Comparison of ENCODE assay signal across 21 mouse cellular contexts in genomic region chr1:174659459-174660223, GRCm38 (mm10).
A peak's percentile ranks its signal among the peaks of the same experiment; 100 is the strongest.
DNase-seq lines count a peak whose midpoint lies in the region; ATAC-seq and TF ChIP-seq lines count a peak whose summit lies in the region.
"Had no signal": no experiment of that assay in that cellular context is flagged by ENCODE, and none has a peak within 500 bp of the region (broad histone marks: within the 10 kb centered on the region; RNA-seq: fewer than 3 reads in every experiment).

No protein-coding gene starts in this region.

- H3K4me2 ChIP-seq in embryonic facial prominence, embryonic 11.5 days (ENCODE audit: low read depth, low read length), result no peak overlapping the region
- no peak overlapping the region for H3K4me2 ChIP-seq in lung, embryonic 14.5 days
- H3K4me2 ChIP-seq: embryonic facial prominence, embryonic 12.5 days; hindbrain, embryonic 14.5 days; limb, embryonic 12.5 days; liver, embryonic 15.5 days; neural tube, embryonic 13.5 days had no signal

- H3K4me1 ChIP-seq in embryonic facial prominence, embryonic 11.5 days (ENCODE audit: control insufficient read depth, insufficient read depth, low read length), result no peaks in the 10 kb centered on the region
- H3K4me1 ChIP-seq in embryonic facial prominence, embryonic 10.5 days, result peaks cover 6% of the 10 kb centered on the region; the same call in 1 of the 2 replicates
- no peaks in the 10 kb centered on the region; the same call in 1 of the 2 replicates for H3K4me1 ChIP-seq in lung, embryonic 14.5 days (ENCODE audit: insufficient read depth)
- H3K4me1 ChIP-seq: liver, embryonic 15.5 days; midbrain, embryonic 10.5 days had no signal

- H3K9ac ChIP-seq in embryonic facial prominence, embryonic 11.5 days (replicated peaks; ENCODE audit: low read length), result no peak overlapping the region
- H3K9ac ChIP-seq in lung, embryonic 14.5 days, result no peak overlapping the region
- H3K9ac ChIP-seq: embryonic facial prominence, embryonic 12.5 days; hindbrain, embryonic 14.5 days; limb, embryonic 12.5 days; liver, embryonic 15.5 days; neural tube, embryonic 13.5 days had no signal

- no peak for DNase-seq in embryonic facial prominence, embryonic 11.5 days (ENCODE audit: low spot score)
- no peak for DNase-seq in embryonic facial prominence, embryonic 10.5 days (ENCODE audit: low spot score)
- peak; percentile 35 for DNase-seq in 3T3-L1 (ENCODE audit: low read depth, low spot score)
- peak; percentile 44 for DNase-seq in lung, embryonic 14.5 days
- DNase-seq in lung, postnatal 4 days, result peak; percentile 36
- no peak for DNase-seq in adrenal gland, adult 2 months
- DNase-seq in urinary bladder, postnatal 25 days (ENCODE audit: low spot score), result no peak
- DNase-seq in cerebellum, adult 11 months, result no peak
- DNase-seq: adrenal gland, postnatal 14 days; cerebellum, adult 18-20 months; heart, adult 18-20 months; kidney, adult 18-20 months; kidney, postnatal 25 days; layer of hippocampus, adult 9-11 months; right cerebral cortex, postnatal 14 days had no signal

- H3K27ac ChIP-seq in embryonic facial prominence, embryonic 11.5 days (replicated peaks; ENCODE audit: low read depth, low read length), result no peak overlapping the region
- H3K27ac ChIP-seq in embryonic facial prominence, embryonic 10.5 days (replicated peaks), result no peak overlapping the region
- peak overlapping the region; percentile 8; the same call in 1 of the 2 replicates for H3K27ac ChIP-seq in lung, embryonic 14.5 days (ENCODE audit: low read depth)
- H3K27ac ChIP-seq: embryonic facial prominence, embryonic 12.5 days; hindbrain, embryonic 14.5 days; limb, embryonic 12.5 days; liver, embryonic 15.5 days; midbrain, embryonic 10.5 days; neural tube, embryonic 13.5 days had no signal

- no peak overlapping the region for H3K4me3 ChIP-seq in embryonic facial prominence, embryonic 11.5 days (ENCODE audit: low read depth, low read length)
- no peak overlapping the region for H3K4me3 ChIP-seq in embryonic facial prominence, embryonic 10.5 days
- H3K4me3 ChIP-seq in lung, embryonic 14.5 days (ENCODE audit: low read depth, low read length), result no peak overlapping the region
- H3K4me3 ChIP-seq: embryonic facial prominence, embryonic 12.5 days; limb, embryonic 12.5 days; liver, embryonic 15.5 days; midbrain, embryonic 10.5 days; neural tube, embryonic 13.5 days had no signal

- 81% methylated on average over 12 of the region's 12 CpGs for WGBS in embryonic facial prominence, embryonic 11.5 days
- WGBS in embryonic facial prominence, embryonic 10.5 days, result 86% methylated on average over 12 of the region's 12 CpGs
- 23% methylated on average over 12 of the region's 12 CpGs for WGBS in lung, embryonic 14.5 days

- no peaks in the 10 kb centered on the region for H3K27me3 ChIP-seq in embryonic facial prominence, embryonic 11.5 days (ENCODE audit: control insufficient read depth, insufficient read depth, low read length)
- no peaks in the 10 kb centered on the region for H3K27me3 ChIP-seq in embryonic facial prominence, embryonic 10.5 days (replicated peaks; ENCODE audit: low read depth, poor library complexity, severe bottlenecking)
- no peaks in the 10 kb centered on the region for H3K27me3 ChIP-seq in lung, embryonic 14.5 days (ENCODE audit: insufficient read depth, low read length)
- H3K27me3 ChIP-seq: embryonic facial prominence, embryonic 12.5 days; limb, embryonic 12.5 days; liver, embryonic 15.5 days; neural tube, embryonic 13.5 days had no signal

- H3K36me3 ChIP-seq in embryonic facial prominence, embryonic 11.5 days (replicated peaks; ENCODE audit: control insufficient read depth, insufficient read depth, low read depth, low read length), result no peaks in the 10 kb centered on the region
- H3K36me3 ChIP-seq in embryonic facial prominence, embryonic 10.5 days (replicated peaks), result no peaks in the 10 kb centered on the region
- H3K36me3 ChIP-seq in lung, embryonic 14.5 days (ENCODE audit: insufficient read depth), result no peaks in the 10 kb centered on the region
- H3K36me3 ChIP-seq: embryonic facial prominence, embryonic 12.5 days; limb, embryonic 12.5 days; liver, embryonic 15.5 days; midbrain, embryonic 10.5 days; neural tube, embryonic 13.5 days had no signal

- H3K9me3 ChIP-seq in embryonic facial prominence, embryonic 11.5 days (replicated peaks; ENCODE audit: control insufficient read depth, low read length), result no peaks in the 10 kb centered on the region
- no peaks in the 10 kb centered on the region for H3K9me3 ChIP-seq in embryonic facial prominence, embryonic 10.5 days
- no peaks in the 10 kb centered on the region for H3K9me3 ChIP-seq in lung, embryonic 14.5 days (ENCODE audit: low read depth, low read length)
- H3K9me3 ChIP-seq: embryonic facial prominence, embryonic 12.5 days; limb, embryonic 12.5 days; liver, embryonic 15.5 days; midbrain, embryonic 10.5 days; neural tube, embryonic 13.5 days had no signal

- ATAC-seq in embryonic facial prominence, embryonic 11.5 days (replicated peaks; ENCODE audit: insufficient number of reproducible peaks, low FRiP score, low TSS enrichment, low read depth), result 0 out of 2 replicates have a peak, but pooled peaks have one; percentile 36
- peak; percentile 53; the same call in 1 of the 2 replicates for ATAC-seq in lung, embryonic 14.5 days (ENCODE audit: insufficient read depth)

- TF ChIP-seq CTCF in lung, embryonic 14.5 days (IDR thresholded peaks at IDR 0.05; ENCODE audit: low read depth), result no peak

Comparison
In these comparisons a context has a peak if more than half of its experiments do, and no peak if none do; other contexts are left out.
1. DNase-seq: peak in 3T3-L1 (single experiment), lung, embryonic 14.5 days (single experiment) and lung, postnatal 4 days (2 of 2); none in embryonic facial prominence, embryonic 11.5 days (single experiment), embryonic facial prominence, embryonic 10.5 days (single experiment), adrenal gland, adult 2 months (single experiment), urinary bladder, postnatal 25 days (single experiment) and cerebellum, adult 11 months (single experiment).